Mouse (Mus musculus) adrenal gland, postnatal 4 days (tissue): ENCODE data around the gene Wdr17. TPM values are rescaled to one million over a fixed set of nuclear protein-coding genes. Genes with fewer than 3 reads are reported as not detected.
A peak's percentile ranks its signal among the peaks of the same experiment; 100 is the strongest.
"Not testable (repeated sequence)": the region's sequence is repeated elsewhere in the genome, so short reads cannot be mapped to it uniquely, and the experiment has no call there.

Experiments
- DNase-seq, 2 experiments: peaks; one replicate each; pipeline ENCODE4 v3.0.0; 2021 to 2022; ENCODE audit warnings: low spot score in 2 of 2, mixed read lengths in 2 of 2
- total RNA-seq, 2 experiments: library from RNA; stranded (reverse); gene quantifications; 2 replicates each; pipeline ENCODE4 v1.2.3; 2021

Gene Wdr17
- total RNA-seq, 2 experiments from 2014 or later = 0.37 to 0.67 TPM

DNA sequence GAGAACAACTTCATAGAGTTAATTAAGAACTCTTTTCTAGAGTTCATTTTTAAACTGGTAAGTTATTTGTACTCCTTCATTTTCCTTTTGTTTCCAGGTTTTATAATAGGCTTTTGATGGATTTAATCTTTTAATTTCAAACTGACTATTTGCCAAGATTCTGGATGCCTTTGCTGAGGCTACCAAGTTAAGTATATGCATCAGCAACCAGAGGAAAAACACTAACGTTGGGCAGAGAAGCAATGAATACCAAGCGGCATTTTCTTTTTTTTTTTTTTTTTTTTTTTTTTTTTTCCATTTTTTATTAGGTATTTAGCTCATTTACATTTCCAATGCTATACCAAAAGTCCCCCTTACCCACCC is 94.3 kb downstream of the Wdr17 start:
- DNase-seq = no peak

DNA sequence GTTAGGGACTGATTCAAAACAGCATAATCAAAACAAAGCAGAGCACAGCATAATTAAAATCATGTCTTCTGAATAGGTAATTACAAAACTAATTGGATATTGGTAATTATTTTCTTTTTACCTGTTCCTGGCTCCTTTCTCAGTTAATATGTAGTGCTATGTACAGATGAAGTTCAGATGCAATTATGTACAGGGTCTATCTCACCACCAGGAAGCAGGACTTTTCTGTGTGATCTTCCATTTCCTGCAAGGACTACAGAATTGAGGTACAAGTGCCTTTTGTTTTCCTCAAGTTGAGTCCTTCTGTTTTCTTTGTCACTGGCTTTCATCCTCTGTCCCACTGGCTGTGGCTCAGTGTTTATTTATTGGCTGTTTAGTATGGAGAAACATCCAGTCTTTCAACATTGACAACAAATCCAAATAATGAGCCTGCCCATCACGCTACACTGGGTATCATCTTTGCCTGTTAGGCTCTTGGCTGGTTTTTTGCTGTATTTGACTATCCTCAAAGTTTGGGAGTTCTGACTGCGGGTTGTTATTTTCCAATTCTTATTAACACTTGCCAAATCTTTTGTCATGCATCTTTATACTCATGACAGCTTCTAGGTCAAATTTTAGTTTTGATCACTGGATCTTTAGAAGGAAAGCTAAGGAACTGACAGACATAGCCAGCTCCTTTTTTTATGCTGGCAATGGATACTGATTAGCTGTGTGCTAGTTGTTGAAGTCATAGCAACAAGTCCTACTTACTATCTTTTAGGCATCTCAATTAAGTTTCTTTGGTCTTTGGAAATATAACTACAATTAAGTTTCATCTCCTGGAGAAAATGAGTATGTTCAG is 94.9 kb downstream of the Wdr17 start:
- DNase-seq = no peak

DNA sequence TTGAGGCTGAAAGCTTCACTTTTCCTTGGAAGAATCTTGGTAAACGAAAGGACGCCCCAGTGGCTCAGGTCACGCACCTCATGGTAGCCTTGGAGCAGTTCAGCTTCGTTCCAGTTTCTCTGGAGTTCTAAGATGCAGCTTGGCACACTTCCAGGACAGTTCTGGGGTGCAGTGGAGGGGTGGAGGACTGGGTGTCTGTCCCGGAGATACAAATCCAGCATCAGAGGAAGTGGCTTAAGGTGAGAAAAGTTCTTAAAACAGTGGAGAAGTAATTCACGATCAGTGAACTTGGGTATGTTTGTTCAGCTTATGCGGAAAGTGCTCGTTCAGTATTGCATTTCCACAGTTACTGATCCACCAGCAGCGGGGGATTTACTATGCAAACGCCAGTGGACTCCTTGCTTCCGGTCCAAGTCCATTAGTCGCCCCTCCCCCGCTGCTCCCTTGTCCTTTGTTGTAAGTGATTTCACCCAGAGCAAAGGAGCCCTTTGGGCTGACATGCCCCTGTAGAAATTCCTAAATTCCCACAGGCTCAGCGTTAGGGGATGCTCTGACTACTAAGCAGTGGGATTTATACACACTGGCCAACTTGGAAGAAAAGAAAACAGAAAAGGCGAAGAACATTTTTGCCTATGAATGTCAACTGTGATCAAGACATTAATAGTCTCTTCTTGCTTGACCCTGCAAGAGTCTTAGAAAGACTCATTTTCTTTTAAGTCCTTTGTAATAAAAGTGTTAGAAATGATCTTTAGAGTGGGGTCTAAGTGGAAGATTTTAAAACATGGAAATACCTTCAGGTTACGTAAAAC is 106.6 kb downstream of the Wdr17 start:
- no peak for DNase-seq

DNA sequence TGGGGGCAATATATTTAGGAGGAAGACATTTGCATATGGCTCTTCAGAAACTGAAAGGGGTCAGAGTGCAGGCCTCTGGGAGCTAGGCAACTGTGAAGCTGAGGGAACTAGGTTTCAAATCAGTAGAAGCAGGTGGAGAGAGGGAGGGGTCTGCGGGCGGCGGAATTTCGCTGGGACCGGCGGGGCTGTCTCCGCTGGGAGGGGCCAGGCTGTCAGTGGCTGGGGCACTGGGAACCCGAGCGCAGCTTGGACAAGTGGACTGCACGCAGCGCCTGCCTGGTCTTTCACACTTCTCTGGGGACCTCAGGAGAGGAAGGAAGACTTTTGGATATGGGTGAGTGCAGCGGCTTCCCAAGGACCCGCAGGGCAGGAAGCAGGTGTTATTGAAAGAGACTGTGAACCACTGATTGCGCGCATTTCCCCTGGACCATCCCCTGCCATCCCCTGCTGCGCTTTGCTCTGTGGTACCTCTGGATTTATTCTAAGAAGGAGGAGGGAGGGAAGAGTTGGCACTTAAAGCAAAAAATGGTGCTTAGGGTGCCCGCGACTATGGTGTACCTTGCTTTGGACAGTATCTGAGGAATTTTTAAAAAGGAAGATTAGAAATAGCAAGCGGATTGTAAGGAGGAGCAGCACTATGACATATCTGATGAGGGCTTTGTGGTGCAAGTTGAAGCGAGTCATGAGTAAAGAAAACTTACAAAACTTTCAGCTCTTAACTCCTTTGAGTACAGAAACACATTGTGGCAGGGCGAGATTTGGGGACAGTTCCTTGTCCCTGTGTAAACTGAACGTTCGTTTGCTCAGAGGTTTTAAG is 107.5 kb downstream of the Wdr17 start:
- peak in 1 of 2 experiments; percentile 2 for DNase-seq

DNA sequence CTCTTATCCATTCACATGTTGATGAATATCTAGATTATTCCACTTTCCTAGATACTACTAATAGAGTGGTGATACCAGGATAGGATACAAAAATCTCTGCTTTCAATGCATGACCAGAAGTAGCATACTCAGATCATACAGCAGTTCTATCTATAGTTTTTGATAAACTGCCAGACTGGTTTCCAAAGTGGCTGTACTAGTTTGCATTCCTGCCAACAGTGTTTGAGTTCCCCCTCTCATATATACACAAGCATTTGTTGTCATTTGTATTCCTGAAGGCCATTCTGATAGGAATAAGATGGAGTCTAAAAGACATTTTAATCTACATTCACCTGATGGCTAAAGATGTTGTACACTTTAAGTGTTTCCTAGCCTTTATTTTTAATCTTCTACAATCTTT is 110.0 kb downstream of the Wdr17 start:
- no peak for DNase-seq

DNA sequence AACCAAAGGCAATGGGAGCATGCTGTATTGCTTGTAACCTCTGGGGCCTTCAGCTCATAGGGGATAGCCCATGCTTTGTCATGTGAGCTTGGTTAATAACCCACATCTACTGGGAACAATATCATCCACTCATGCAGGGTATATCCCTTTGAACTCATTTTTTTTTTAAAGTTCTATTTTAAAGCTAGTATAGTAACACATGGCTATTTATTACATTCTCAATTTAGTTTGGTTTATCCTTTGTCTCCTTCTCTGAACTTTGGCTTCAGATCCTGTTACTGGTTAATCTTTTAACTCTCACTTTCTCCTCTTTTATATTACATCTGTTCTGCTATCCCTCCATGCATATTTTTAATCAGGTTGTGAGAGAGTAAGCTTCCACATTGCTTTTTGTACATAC is 110.7 kb downstream of the Wdr17 start:
- no peak for DNase-seq

DNA sequence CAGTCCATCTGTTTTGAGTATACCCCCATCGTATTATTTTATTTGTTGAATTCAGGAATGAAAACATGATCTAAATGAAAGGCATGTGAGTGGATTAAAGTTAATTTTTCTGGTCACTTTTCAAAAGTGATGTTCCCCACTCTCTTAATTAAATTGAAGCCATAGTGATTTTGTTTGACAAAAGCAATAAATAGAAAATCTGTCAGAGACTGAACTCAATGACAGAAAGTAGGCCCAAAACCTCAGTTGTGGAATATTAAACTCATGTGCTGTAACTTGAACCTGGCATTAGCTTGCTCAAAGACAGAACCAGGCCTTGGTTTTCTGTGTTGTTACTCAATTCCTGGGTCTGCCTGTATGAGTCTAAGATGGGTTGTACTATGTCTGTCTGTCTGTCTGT is 129.3 kb downstream of the Wdr17 start:
- DNase-seq = no peak

DNA sequence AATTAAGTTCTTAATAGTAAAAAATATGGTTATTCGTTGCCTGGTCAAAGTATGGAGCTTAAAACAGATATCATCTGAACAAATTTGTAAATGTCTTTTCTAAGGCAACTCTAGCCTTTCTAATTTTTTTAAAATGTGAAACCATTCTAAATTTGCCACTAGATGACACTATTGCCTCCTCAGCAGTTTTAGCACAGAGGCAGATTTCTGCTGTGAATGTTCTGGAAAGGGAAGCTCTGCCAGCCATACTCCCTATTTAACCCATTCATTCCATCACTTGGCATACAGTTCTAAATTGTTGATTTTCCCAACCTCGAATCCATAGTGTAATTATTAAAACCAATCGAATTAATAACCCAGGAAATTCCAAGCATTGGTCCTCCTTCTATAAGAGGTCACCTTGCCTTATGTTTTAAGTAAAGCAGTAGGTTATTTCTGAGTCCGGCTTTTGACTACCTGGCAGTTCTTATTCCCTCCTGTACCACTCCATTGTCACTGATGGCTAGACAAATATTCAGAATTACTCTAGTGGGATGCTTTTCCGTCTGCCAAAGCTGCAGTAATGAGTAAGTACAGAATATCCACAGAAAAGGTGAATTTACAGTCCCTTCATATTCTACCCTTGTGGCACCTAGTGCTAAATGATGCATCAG is 150.2 kb downstream of the Wdr17 start:
- DNase-seq = no peak

DNA sequence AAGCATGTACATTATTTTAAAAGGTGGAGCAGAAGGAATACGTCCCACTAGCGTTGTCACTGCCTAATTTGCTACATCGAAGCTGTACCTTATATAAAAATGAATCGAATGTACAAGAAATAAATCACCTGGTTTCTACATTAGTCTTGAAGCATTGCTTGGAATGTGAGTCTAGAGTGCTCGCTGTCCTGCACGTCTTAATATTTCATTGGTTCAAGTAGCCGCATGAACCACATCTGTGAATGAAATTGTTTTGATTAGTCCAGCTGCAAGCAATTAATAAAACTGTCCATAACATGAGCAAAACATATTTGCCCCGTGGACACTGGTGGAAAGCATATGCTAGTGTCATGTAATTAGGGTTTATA is 162.3 kb downstream of the Wdr17 start:
- DNase-seq = no peak

DNA sequence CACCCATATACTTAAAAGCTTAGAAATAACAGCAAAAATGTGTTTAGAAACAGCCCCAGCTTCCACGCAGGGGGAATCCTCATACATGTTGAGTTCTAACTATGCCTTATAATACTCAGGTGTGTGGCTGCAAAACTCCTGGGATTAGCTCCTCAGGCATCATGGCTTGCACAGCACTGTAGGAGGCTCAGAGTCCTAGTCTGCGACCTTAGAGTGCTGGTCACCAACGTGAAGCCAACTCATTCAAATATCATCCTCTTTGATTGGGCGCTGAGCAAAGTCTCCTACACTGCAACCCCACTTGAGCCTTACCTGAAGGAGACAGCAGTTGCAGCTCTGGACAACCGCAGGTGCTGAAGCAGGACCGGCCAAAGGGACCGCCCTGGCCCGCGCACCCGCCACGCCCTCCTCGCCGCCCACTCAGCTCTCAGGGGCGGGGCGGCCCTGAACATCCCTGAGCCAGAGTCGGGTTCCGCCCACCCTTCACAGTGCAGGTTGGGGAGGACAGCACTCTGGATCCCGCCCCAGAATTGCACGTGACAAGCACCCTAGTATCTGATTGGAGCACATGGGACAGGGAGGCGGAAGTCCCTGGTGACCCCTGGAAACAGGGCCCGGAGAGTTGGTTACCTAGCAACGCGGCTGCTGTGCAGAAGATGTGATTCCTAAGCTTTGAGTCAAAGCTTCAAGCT is 162.9 kb downstream of the Wdr17 start:
- peak; percentile 24 to 43 for DNase-seq

DNA sequence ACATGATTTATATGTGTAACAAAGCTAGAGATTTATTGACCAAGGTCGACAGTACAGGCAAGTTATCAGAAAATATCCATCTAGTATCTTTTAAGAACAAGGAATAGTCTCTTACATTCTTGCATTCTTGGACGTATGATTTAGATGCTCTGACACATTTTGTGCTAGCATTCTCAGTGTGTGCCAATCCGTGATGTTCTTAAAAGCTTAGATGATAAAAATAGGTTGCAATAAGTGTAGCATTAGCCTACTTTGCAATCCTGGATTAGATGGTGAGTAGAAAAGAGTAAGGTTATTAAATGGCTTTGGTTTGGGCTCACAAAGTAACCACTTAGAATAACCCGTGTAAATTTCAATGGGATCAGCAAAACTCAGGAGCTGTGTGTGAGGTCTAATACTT is 168.5 kb downstream of the Wdr17 start:
- DNase-seq = no peak

DNA sequence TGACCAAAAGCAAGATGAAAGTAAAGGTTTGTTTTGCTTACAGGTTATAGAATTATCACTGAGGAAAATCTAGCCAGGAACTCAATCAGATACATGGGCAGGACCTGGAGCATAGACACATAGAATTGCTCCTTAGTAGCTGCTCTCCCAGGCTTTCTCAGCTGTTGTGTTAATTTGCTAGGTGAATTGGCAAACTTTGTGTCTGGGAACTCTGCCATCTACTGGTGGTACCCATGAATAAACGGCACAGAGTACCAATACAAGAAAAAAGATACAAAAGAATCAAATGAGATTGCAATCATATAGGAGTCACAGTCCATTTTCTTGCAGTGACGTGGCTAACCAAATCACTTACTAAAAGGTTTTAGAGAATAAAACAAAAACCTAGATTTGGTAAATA is 181.2 kb downstream of the Wdr17 start:
- no peak for DNase-seq

DNA sequence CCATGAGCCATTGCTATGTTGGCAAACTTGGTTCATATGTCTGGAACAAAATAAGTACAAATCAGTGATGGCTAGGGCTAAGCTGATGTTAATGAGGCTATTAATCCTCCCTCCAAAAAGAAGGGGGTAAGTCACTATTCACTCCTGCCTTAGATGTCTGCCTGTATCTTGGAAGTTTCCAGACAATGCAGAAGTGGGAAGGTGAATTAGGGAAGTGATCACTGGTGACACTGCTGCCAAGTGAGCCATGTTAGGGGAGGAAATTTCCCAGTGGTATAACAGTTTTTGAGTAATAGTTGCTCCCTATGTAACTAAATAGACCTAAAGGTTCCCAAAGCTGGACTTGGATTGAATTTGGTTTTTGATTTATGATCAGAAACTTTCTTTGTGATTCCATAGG is 215.2 kb downstream of the Wdr17 start:
- DNase-seq = no peak

DNA sequence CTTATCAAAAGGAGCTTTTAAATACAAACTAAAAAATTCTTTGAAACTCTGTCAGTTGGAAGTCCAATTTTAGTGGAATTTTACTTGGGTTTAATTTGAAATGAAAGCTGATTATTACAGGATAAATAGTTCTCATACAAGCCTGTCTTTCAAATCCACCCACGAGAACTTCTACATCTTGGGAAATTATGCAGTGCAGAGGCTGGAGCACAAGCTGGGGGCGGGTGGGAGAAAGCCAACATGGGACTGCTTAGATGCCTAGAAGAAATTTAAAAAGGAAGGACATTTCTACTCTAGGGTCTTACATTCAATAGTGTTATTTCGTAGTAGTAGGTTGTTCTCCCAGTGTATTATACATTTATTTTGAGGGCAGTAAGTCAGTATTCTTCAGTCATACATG is 219.2 kb downstream of the Wdr17 start:
- no peak for DNase-seq

DNA sequence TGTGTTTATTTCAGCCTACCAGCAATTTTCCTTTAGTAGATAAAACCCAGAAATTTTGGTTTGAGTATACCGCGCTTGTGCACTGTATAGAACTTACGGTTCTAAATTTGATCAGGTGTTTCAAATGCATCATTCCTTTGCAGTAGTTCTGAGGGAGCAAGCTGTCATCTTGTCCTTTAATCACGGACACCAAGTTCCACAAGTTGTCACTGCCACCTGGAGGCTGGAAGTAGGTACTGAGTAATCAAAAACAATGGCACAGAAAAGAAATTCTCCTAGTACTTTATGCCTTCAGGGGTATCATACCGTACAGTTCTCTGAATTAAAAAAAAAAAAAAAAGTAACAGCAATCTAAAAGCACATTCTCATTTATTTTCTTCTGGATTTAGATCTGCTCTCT is 226.3 kb downstream of the Wdr17 start:
- DNase-seq = no peak

DNA sequence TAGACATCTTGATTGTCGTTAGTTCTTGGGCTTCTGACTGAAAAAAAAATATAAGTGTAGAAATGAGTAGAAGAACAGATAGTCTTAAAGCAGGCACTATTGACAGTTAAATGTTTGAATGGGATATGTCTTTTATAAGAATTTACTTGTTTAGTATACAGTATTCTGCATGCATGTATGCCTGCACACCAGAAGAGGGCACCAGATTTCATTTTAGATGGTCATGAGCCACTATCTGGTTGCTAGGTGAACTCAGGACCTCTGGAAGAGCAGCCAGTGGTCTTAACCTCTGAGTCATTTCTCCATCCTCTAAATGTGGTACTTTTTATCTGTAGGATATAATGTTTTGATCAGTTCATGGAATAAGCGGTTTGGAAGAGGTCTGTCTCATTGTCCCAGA is 227.3 kb downstream of the Wdr17 start:
- DNase-seq = no peak

DNA sequence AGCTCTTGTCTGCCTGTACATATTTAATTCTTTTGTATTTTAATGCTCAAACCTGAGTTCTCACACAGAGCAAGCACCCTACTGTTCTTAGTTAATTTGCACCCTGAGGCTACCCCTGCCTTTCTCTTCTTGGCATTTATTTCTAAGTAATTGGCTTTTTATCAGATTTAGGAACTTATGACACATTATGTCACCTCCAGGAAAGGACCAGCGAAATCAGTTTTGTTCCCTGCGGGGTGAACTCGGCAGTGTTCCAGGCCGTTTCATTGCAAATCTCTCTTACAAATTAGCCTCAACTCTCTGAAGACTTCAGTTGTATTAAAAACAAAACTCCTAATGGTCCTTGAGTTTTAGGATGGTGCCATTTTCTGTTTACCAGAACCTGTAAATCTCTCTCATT is 248.3 kb downstream of the Wdr17 start:
- DNase-seq = no peak

DNA sequence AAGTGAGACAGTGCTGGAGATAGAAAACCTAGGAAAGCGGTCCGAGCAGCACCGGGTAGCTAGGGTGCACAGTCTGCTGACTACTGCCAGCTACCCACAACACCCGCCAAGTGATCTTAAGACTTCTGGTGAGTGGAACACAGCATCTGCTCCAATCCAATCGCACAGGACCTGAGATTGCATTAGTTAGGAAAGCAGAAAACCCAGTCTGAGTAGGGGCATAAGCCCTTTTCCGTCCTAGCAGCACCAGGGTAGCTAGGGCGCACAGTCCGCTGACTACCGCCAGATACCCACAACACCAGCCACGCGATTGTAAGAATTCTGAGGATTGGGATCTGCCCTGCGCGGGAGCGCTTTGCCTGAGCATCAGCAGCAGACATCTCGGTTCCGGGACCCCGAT is 270.3 kb downstream of the Wdr17 start:
- not testable (repeated sequence) for DNase-seq

DNA sequence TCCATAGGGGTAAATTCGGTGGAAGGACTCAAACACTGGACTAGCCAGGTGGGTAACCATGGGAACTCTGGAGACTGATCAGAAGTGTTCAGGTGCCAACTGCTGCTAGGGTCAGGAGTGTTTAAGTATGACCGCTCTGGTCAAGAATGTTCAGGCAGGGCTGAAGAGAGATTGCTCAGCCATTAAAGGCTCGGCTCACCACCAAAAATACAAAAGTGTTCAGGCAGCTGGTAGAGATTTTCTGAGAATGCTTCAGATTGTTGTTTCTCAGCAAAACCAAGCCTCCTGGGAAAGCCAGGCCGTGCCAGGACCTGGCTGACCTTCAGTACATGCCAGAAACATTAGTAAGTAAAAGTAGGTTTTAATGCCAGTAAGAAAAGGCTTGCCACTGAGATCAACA is 276.7 kb downstream of the Wdr17 start:
- DNase-seq = peak in 1 of 2 experiments; percentile 5

DNA sequence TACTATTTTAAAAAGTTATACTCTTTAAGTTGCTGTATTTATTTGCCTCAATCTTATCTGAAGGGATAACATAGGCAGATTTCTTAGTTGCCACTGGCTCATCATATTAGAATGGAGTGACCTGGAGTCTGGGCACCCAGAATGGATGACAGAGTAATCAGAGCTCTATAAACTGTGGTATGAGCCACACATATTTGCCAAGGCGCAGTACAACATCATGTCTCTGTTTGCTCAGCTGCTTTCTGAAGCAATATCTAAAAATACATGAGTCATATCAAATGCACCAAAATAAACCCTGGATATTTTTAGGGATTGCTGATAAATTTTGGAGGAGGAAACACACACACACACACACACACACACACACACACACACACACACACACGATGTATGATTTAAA is 277.6 kb downstream of the Wdr17 start:
- DNase-seq = no peak

DNA sequence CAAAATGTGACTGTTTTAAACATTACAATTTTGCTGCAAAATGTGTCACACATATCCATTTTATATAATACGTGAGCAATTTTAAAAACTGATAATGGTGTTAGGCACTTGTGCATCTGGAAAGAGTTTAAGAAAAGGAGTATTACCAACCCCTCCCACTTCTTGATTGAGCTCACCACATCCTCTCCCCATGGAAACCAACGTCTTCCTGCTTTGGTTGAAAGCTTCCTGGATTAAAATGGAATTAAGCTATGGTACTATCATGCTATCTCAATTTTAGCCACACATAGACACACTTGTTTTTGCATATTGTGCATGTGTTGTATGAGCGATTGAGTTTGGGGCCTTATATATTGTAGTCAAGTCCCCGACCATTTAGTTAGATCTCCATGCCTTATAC is 283.5 kb downstream of the Wdr17 start:
- no peak for DNase-seq
